Mouse (Mus musculus): ENCODE data around the gene AU040320.

AU040320 gene

GRCm38 (mm10) chr4:126753268-126754230 lies at the start of gene AU040320, which contains the start of gene Ncdn:
Gene AU040320, plus strand, starts transcription at chr4:126753544.
Gene Ncdn, minus strand, starts transcription at chr4:126753438.
- DNase-seq (ENCODE audit: low spot score in 2 of 2) = peak; percentile 96 to 97

GRCm38 (mm10) chr4:126706630-126707438 lies 46.5 kb upstream of the AU040320 start:
- DNase-seq (ENCODE audit: low spot score in 2 of 2) = no peak

DNA sequence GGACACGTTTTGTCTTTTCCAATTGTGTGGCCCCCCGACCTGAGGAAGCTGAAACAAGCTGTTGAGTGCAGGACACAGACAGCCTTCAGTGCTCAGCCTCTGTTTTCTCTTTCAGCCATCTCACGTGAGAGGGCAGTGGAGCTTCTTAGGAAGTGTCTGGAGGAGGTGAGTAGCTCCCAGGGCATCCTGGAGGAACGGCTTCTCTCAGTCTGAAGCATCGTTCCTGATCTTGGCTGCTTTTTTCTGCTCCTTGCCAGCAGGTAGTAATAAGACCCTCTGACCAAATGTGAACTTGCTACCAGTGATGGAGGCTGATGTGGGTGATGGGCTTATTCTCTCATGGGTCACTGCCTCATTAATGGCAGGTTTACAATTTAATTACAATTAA lies 45.9 kb upstream of the AU040320 start:
- DNase-seq (ENCODE audit: low spot score in 2 of 2) = no peak

DNA sequence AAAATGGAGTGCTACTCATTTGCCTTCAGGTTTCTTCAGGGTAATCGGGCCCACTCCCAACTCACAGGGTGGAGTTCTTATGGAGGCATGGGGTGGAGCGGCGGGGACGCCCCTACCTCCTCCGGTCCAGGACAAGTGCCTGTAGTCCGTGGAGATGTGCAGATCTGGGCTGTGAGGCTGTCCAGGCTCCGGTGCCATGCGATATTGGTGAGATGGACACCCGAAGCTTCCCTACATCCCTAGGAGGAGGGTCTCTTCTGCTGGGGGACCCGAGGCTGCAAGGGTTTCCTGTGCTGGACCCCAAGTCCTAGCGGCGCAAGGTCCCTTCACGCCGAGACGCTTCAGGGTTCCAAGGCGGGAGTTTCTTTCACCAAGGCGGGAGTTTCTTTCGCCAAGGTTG lies 21.2 kb upstream of the AU040320 start:
- no peak for DNase-seq (ENCODE audit: low spot score in 2 of 2)

DNA sequence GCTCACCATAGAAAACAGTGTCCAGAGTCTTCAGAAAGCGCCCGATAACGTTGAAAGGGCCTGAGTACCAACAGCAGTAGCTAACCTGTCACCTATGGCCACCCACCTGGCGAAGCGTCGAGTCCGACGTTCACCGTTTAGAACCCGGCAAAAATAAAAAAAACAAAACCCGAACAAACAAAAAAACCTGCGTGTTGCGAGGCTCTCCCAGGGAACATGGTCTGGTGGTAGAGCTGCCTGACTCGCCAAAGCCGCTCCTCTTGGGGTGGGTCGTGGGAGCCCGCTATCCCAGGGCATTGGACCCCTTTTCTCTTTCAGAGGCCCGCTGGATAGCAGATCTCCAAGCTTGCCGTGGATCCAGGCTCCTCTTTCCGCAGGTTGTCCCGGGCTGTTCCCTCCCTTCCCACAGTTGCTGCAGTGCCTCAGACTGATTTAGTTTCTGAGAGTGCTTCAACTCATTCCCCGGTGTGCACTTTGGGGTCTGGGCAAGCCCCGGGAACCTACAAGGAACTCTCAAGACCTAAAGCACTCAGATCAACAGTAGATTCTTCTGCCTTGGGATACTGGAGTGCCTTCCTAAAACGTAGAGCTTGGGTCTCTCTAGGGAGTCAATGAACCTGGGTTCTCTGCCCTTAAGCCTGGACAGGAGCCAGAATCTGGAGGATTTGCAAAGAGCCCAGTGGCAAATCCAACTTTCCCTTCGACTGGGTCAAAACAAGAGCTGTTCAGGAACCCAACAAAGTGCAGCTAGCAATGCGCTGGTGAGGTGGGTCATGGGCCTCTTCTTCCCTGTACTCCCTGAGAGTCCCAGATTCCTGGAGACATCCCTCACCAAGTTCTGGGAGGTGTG lies 20.6 kb upstream of the AU040320 start:
- DNase-seq (ENCODE audit: low spot score in 2 of 2) = no peak

GRCm38 (mm10) chr4:126734001-126734603 lies 19.2 kb upstream of the AU040320 start:
- DNase-seq (ENCODE audit: low spot score in 2 of 2) = no peak

DNA sequence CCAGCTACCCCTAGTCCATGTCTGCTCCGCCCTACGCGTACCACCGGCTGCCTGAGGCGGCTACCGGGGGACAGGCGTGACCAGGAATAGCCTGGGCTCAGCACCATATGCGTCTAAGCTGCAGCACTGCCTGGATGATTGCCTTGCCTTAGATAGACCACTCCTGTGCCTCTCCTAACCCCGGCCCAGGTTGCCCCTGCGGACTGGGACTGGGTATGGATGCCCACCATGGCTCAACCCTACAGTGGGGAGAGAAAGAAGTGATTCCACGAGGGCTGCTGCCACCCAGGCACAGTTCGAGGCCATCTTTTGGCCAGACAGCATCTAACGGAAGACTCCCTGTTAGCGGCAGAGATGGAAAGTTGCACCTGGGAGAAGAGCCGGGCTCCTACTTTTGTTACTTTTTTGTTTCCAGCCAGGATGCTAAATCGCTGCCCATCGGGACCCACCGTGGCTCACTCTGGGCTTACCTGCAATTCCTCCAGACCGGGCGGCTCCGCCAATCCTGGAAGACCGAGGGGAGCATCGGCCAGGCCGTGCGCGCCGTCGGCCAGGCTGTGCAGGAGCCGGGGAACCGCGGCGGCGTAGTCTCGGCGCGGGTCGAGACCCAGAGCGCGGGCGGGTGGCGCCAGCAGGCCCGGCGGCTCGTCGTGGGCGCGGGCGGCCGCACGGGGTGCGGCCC lies 18.5 kb upstream of the AU040320 start:
- DNase-seq (ENCODE audit: low spot score in 2 of 2) = no peak

DNA sequence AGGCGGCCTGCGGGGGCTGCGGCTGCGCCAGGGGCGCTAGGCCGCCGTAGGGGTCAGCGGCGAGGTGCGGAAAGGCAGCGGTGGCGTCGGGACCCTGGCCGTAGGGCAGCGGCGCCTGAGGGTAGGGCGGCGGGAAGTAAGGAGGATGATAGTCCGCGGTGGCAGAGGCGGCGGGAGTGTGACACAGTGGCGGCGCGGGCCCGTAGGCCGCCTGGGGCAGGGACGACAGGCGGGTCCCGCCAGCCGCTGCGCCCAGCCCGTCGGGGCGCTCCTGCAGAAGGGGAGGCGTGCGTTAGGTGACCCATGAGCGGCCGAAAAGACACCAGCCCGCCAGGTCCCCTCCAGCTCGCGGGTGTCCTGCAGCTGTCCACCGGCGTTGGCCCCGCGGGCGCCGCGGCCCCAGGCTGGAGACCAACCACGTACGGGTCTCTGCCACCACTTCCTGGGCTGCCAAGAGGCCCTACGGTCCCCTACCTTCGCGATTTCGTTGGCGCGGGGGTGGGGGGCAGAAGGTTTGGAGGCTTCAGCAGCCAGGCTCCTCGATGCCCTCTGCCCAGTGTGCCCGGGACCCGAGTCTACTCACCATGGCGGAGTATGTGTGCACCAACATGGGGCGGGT lies 17.9 kb upstream of the AU040320 start:
- DNase-seq (ENCODE audit: low spot score in 2 of 2) = no peak

DNA sequence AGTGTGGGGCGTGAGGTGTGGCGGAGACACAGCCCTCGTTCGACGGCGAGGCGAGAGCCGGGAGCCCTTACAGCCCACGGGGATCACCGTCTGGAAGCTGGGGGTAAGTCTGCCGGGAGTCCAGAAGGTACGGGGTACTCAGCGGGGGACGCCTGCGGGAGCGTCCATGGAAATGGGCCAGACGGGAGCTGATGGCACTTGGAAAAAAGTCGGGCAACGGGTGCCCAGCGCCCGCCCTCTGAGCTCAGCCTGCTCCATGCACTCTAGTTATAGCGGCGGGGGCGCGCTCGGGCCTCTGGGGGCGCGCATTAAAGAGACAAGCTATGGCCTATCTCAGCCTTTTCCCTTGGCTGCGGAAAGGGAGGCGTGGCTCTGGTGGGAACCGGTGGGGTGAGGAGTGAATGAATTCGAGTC lies 17.3 kb upstream of the AU040320 start, which contains the start of gene Tfap2e:
Gene Tfap2e, minus strand, starts transcription at position 240 of the 414 bp plus-strand sequence.
- no peak for DNase-seq (ENCODE audit: low spot score in 2 of 2)

DNA sequence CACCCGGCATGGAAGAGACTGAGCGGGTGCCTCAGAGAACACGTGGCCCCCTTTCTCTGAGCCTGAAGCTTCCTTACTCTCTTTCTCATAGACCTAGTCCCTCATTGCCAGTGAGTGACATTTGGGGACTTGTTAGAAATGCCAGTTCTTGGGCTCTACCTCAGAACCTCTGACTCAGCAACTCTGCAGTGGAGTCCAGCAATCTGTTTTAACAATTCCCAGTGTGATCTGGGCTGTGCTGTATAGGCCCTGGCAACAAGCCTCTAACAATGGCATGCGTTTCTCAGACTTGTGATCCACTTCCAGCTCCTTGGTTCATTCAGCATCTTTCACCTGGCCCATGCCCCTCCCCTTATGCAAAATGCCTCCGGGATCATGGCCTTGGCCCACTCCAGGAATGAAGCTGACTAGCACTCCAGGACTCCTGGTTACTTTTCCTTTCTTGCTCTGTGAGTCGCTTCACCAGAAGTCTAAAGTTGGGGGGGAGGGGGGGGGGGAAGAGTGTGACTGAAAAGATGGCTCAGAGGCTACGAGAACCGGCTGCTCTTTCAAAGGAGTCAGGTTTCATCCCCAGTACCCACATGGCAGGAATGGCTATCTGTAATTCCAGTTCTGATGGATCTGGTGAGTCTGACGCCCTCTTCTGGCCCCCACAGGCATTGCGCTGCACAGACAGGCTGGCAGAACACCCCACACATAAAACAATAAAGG lies 13.2 kb upstream of the AU040320 start:
- DNase-seq (ENCODE audit: low spot score in 2 of 2) = no peak

DNA sequence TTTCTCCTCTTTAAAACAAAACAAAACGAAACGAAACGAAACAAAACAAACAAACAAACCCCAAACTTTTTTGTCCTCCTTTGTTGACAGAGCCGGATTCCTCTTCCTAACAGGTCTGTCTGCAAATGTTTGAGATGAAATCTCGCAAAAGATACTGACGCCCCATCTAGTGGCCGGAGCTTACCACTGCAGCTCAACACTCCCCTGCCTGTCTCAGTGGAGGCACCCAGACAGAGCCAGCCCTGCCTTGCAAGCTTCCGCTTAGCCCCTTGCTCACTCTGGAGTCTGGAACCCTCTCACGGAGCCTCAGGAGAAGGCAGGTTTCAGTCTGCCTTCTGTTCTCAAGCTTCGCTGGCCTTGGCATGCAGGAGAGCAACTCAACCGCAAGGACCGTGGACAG lies 11.9 kb upstream of the AU040320 start:
- DNase-seq (ENCODE audit: low spot score in 2 of 2) = peak; percentile 65 to 81

DNA sequence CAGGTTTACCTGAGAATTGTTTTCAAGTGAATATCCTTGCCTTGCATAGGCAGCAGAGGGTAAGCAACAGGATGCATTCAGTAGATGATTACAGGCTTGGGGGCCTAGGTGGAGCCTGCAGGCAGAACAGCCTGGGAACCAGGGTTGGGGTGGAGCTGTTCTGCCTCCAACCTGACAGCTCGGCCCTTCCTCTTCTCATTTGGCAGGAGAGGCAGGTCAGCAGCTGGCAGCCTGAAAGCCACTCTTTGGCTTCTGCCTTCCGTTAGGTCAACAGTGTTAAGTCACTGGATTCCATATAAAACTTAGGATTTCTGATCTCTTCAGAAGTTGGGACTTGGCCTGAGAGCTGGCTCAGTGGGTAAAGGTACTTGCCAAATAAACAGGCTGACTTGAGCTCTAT lies 10.4 kb upstream of the AU040320 start:
- no peak for DNase-seq (ENCODE audit: low spot score in 2 of 2)

DNA sequence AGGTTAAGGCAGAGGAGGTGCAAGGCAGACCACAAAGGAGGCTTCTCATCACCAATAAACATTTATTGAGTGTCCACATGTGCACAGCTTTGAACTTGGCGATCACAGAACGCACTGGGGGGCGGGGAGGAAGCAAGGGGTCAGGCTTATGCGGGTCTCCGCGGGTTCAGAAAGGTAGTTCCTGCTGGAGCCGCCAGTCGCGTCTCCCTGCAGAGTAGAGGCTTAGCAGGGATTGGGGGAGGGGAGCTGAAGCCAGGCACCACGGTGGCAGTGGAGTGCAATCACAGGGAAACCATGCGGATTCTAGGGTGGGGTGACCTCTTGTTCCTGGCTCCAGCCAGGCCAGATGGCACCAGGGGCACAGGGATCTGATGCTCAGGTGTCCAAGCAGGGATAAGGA lies 9.6 kb upstream of the AU040320 start:
- DNase-seq (ENCODE audit: low spot score in 2 of 2) = no peak

DNA sequence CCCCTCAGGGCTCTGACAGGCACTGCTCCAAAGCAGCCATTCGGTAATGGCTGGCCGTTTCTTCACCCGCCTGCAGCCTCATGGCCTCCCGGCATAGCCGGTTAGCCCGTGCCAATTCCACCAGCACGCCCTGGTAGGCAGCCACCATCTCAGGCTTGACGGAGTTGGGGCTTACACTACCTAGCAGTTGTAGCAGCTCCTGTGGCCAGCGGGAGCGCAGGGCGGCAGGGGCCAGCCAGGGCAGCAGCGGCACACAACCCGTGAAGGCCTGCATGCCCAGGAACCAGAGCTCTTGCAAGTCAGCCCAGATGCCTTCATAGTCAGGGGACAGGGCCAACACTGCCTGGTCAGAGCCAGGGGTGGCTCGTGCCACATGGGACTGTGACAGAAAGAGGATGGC lies 8.5 kb upstream of the AU040320 start:
- no peak for DNase-seq (ENCODE audit: low spot score in 2 of 2)

GRCm38 (mm10) chr4:126745506-126746193 lies 7.7 kb upstream of the AU040320 start:
- no peak for DNase-seq (ENCODE audit: low spot score in 2 of 2)

GRCm38 (mm10) chr4:126746194-126746840 lies 7.0 kb upstream of the AU040320 start:
- no peak for DNase-seq (ENCODE audit: low spot score in 2 of 2)

- DNase-seq (ENCODE audit: low spot score in 2 of 2) = no peak
Measured at GRCm38 (mm10) chr4:126748381-126748780, 5.0 kb upstream of the AU040320 start.

- DNase-seq (ENCODE audit: low spot score in 2 of 2) = no peak
Measured at GRCm38 (mm10) chr4:126749553-126749952, 3.8 kb upstream of the AU040320 start.
